Mouse (Mus musculus) heart, embryonic 16.5 days (tissue): Measurements from ENCODE around the gene Ccer2. TPM values are rescaled to one million over a fixed set of nuclear protein-coding genes. Genes with fewer than 3 reads are reported as not detected.

ENCODE experiments used
- ATAC-seq: fragments of 200-750 bp; cut with Nextera tagmentation; replicated peaks from 2 replicates; pipeline ENCODE4 v1.8.0; 2017; ENCODE audit warnings: moderate number of reproducible peaks; ENCODE audit not compliant: insufficient read depth, low FRiP score; ENCODE audit errors: extremely low read depth
- H3K27ac ChIP-seq: fragments of 300-500 bp; sonication (generic); 2 replicates; pipeline ENCODE4 v1.5.1; 2014; ENCODE audit warnings: mild to moderate bottlenecking, low read length, control low read depth, moderate library complexity
- H3K27me3 ChIP-seq: fragments of 300-500 bp; sonication (generic); 2 replicates; pipeline ENCODE4 v1.6.1; 2014; ENCODE audit warnings: low read length, mixed read lengths; ENCODE audit not compliant: control insufficient read depth, insufficient read depth
- H3K36me3 ChIP-seq: fragments of 300-500 bp; sonication (generic); 2 replicates; pipeline ENCODE4 v1.6.1; 2014; ENCODE audit not compliant: control insufficient read depth, insufficient read depth
- H3K4me1 ChIP-seq: fragments of 300-500 bp; sonication (generic); 2 replicates; pipeline ENCODE4 v1.6.1; 2014; ENCODE audit warnings: low read length, mixed read lengths; ENCODE audit not compliant: control insufficient read depth, insufficient read depth
- H3K4me2 ChIP-seq: fragments of 300-500 bp; sonication (generic); 2 replicates; pipeline ENCODE4 v1.6.1; 2014; ENCODE audit warnings: low read depth, mild to moderate bottlenecking, control low read depth, low read length
- H3K4me3 ChIP-seq: fragments of 300-500 bp; sonication (generic); 2 replicates; pipeline ENCODE4 v1.5.1; 2014; ENCODE audit warnings: mild to moderate bottlenecking, control low read depth, low read length
- H3K9ac ChIP-seq: fragments of 300-500 bp; sonication (generic); 2 replicates; pipeline ENCODE4 v1.6.1; 2014; ENCODE audit warnings: low read length, control low read depth
- H3K9me3 ChIP-seq: fragments of 300-500 bp; sonication (generic); replicated peaks from 2 replicates; pipeline ENCODE4 v1.6.1; 2016; ENCODE audit warnings: low read length; ENCODE audit not compliant: control insufficient read depth
- WGBS: fragments of 180-500 bp; shearing (Covaris S2); extraction: QIAGEN DNeasy Blood & Tissue Kit; methylation state at CpG from one replicate; pipeline ENCODE4 v1.1.7; 2014; 5-methylcytosine and 5-hydroxymethylcytosine counted together
- polyA plus RNA-seq: library from polyadenylated mRNA; unstranded; fragments of >200 nt; fragmentation: Nextera tagmentation; extraction: Ambion mirVana; gene quantifications from 2 replicates; pipeline ENCODE4 v1.2.1, GENCODE M21; 2015

Ccer2 gene
- polyA plus RNA-seq, 1 experiment from 2014 or later: not detected

- peak; percentile 69; the same call in 1 of the 2 replicates for ATAC-seq
- WGBS: 44% methylated on average over 6 of the region's 6 CpGs
- Histone ChIP-seq H3K4me3 (no peak overlapping the region), H3K4me1 (peaks cover 7% of the 10 kb centered on the region), H3K27me3 (no peaks in the 10 kb centered on the region), H3K9me3 (no peaks in the 10 kb centered on the region), H3K36me3 (peaks cover 3% of the 10 kb centered on the region; the same call in 1 of the 2 replicates), H3K9ac (peak overlapping the region; percentile 55), H3K4me2 (no peak overlapping the region), H3K27ac (peak overlapping the region; percentile 76)
These were observed 24.2 kb downstream of the Ccer2 start for GRCm38 (mm10) chr7:28780067-28780658.

GRCm38 (mm10) chr7:28780857-28781256, 24.9 kb downstream of the Ccer2 start:
- Histone ChIP-seq H3K4me3 (no peak overlapping the region), H3K4me2 (no peak overlapping the region), H3K27me3 (no peaks in the 10 kb centered on the region), H3K9me3 (no peaks in the 10 kb centered on the region), H3K9ac (peak overlapping the region; percentile 17; the same call in 1 of the 2 replicates), H3K4me1 (peaks cover 7% of the 10 kb centered on the region), H3K27ac (peak overlapping the region; percentile 76), H3K36me3 (peaks cover 5% of the 10 kb centered on the region; the same call in 1 of the 2 replicates)
- WGBS: 53% methylated on average over 7 of the region's 7 CpGs
- peak; percentile 34; the same call in 1 of the 2 replicates for ATAC-seq

- Histone ChIP-seq H3K4me1 (peaks cover 7% of the 10 kb centered on the region), H3K27ac (peak overlapping the region; percentile 76; the same call in 1 of the 2 replicates), H3K9ac (no peak overlapping the region), H3K4me2 (no peak overlapping the region), H3K9me3 (no peaks in the 10 kb centered on the region), H3K4me3 (no peak overlapping the region), H3K36me3 (peaks cover 5% of the 10 kb centered on the region; the same call in 1 of the 2 replicates), H3K27me3 (no peaks in the 10 kb centered on the region)
- 0 out of 2 replicates have a peak, but pooled peaks have one; percentile 46 for ATAC-seq
- 87% methylated on average over 8 of the region's 8 CpGs for WGBS
These were observed 25.3 kb downstream of the Ccer2 start for GRCm38 (mm10) chr7:28781261-28781663.

GRCm38 (mm10) chr7:28785161-28785560, 29.2 kb downstream of the Ccer2 start:
- peaks cover 6% of the 10 kb centered on the region for H3K4me1 ChIP-seq
- no peak overlapping the region for H3K4me3 ChIP-seq
- no peak overlapping the region for H3K9ac ChIP-seq
- H3K9me3 ChIP-seq: no peaks in the 10 kb centered on the region
- H3K27me3 ChIP-seq: no peaks in the 10 kb centered on the region
- 0 out of 2 replicates have a peak, but pooled peaks cover 2% of the 10 kb centered on the region for H3K36me3 ChIP-seq
- no peak overlapping the region for H3K27ac ChIP-seq
- H3K4me2 ChIP-seq: no peak overlapping the region
- 77% methylated on average over 5 of the region's 5 CpGs for WGBS
- no peak for ATAC-seq

- no peak for ATAC-seq
- Histone ChIP-seq H3K27me3 (no peaks in the 10 kb centered on the region), H3K4me1 (no peaks in the 10 kb centered on the region), H3K27ac (no peak overlapping the region), H3K9me3 (no peaks in the 10 kb centered on the region), H3K4me3 (no peak overlapping the region), H3K4me2 (no peak overlapping the region), H3K9ac (no peak overlapping the region), H3K36me3 (0 out of 2 replicates have a peak, but pooled peaks cover 2% of the 10 kb centered on the region)
- WGBS: 90% methylated on average over 9 of the region's 9 CpGs
These were observed 31.9 kb downstream of the Ccer2 start for GRCm38 (mm10) chr7:28787884-28788283.

- H3K36me3 ChIP-seq: 0 out of 2 replicates have a peak, but pooled peaks cover 2% of the 10 kb centered on the region
- H3K27ac ChIP-seq: peak within 1 kb of the TSS; percentile 41; the same call in 1 of the 2 replicates
- ATAC-seq: no peak
- H3K9ac ChIP-seq: peak within 1 kb of the TSS; percentile 54; the same call in 1 of the 2 replicates
- H3K4me1 ChIP-seq: no peaks in the 10 kb centered on the region
- no peaks in the 10 kb centered on the region for H3K27me3 ChIP-seq
- H3K4me2 ChIP-seq: peak within 1 kb of the TSS; percentile 26
- H3K9me3 ChIP-seq: no peaks in the 10 kb centered on the region
- H3K4me3 ChIP-seq: peak within 1 kb of the TSS; percentile 25; the same call in 1 of the 2 replicates
- WGBS: 55% methylated on average over 5 of the region's 5 CpGs
These were observed 32.6 kb downstream of the Ccer2 start, which contains the start of gene Rinl for GRCm38 (mm10) chr7:28788307-28789195. Rinl (plus strand) TSS chr7:28788969.

GRCm38 (mm10) chr7:28789235-28789634, 33.3 kb downstream of the Ccer2 start:
- peak overlapping the region; percentile 41; the same call in 1 of the 2 replicates for H3K27ac ChIP-seq
- H3K4me3 ChIP-seq: peak overlapping the region; percentile 25; the same call in 1 of the 2 replicates

GRCm38 (mm10) chr7:28790066-28790806, 34.3 kb downstream of the Ccer2 start:
- Histone ChIP-seq H3K27ac (no peak overlapping the region), H3K4me3 (no peak overlapping the region), H3K27me3 (no peaks in the 10 kb centered on the region), H3K36me3 (0 out of 2 replicates have a peak, but pooled peaks cover 2% of the 10 kb centered on the region), H3K9ac (no peak overlapping the region), H3K4me2 (no peak overlapping the region), H3K9me3 (no peaks in the 10 kb centered on the region), H3K4me1 (no peaks in the 10 kb centered on the region)
- no peak for ATAC-seq
- 54% methylated on average over 8 of the region's 8 CpGs for WGBS

More at GRCm38 (mm10) chr7:28789235-28789634, 33.3 kb downstream of the Ccer2 start:
- ATAC-seq: no peak
- Histone ChIP-seq H3K9ac (peak overlapping the region; percentile 54; the same call in 1 of the 2 replicates), H3K4me1 (no peaks in the 10 kb centered on the region), H3K27me3 (no peaks in the 10 kb centered on the region), H3K36me3 (0 out of 2 replicates have a peak, but pooled peaks cover 2% of the 10 kb centered on the region), H3K9me3 (no peaks in the 10 kb centered on the region), H3K4me2 (peak overlapping the region; percentile 26)
- WGBS: 72% methylated on average over 3 of the region's 3 CpGs
